Mouse (Mus musculus) kidney, postnatal 36 days (tissue): ENCODE results near the gene Crisp4.
A peak's percentile ranks its signal among the peaks of the same experiment; 100 is the strongest.

Source experiments
- DNase-seq, 2 experiments: peaks; one replicate each; pipeline ENCODE4 v3.0.0; 2021 to 2022; ENCODE audit warnings: mixed read lengths in 2 of 2

Gene Crisp4

GRCm38 (mm10) chr1:18145802-18146201, at the start of gene Crisp4:
Gene Crisp4 (minus strand): TSS chr1:18145902.
- DNase-seq = no peak

GRCm38 (mm10) chr1:18191719-18192118, 46.0 kb upstream of the Crisp4 start:
- DNase-seq = no peak

- no peak for DNase-seq
Measured at GRCm38 (mm10) chr1:18190714-18191712, 45.3 kb upstream of the Crisp4 start.

GRCm38 (mm10) chr1:18181167-18181566, 35.5 kb upstream of the Crisp4 start:
- no peak for DNase-seq

GRCm38 (mm10) chr1:18170573-18170972, 24.9 kb upstream of the Crisp4 start:
- DNase-seq = no peak

GRCm38 (mm10) chr1:18168261-18168660, 22.6 kb upstream of the Crisp4 start:
- DNase-seq = no peak

GRCm38 (mm10) chr1:18159082-18159481, 13.4 kb upstream of the Crisp4 start:
- no peak for DNase-seq

- DNase-seq = no peak
Measured at GRCm38 (mm10) chr1:18148211-18148610, 2.5 kb upstream of the Crisp4 start.

GRCm38 (mm10) chr1:18131691-18132090, 14.0 kb downstream of the Crisp4 start:
- no peak for DNase-seq

DNA sequence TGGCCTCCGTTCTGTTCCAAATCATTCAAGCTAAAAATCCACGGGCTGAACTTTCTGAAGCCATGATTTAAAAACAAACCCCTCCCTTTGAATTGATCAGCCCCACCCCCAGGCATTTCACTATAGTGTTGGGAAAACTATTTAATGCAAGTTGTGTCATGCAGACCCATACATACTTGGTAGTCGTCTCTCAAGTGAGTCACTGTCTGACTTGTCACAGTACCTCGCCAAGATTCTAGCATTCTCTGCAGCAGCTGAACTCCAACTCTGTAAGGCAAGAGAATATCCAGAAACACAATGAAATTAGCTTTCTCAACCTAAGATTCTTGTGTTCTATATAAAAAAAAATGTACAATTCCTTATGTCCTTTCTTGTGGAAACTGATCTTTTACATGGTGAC, 15.7 kb downstream of the Crisp4 start:
- DNase-seq = no peak

DNA sequence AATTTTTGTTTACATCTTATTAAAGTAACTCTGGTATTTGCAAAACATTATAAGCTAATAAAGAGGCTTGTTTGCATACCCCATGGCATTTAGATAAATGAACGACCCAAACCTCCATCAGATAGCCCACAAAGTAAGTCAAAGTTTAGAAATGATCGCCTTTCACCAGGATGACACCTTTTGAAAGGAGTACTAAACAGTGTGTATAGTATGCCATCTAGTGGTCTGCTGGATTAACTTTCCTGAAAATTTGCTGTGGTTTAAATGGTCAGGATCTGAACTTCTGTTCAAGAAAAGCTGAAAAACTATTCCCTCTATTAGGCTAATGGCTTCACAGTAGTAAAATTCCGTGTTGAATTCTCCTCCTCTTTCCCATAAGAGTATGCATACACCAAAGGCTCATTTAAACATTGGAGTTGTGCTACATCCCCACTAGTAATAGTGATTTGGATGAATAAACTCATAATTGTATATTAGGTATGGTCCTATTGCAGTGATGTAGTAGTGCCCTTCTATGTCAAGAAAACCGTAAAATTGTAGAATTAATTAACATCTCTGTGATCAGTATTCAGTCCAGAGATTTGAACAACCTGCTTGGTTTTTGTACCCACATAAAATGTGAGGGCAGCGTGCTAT, 38.9 kb downstream of the Crisp4 start:
- DNase-seq = peak in 1 of 2 experiments; percentile 2

- peak; percentile 5 to 17 for DNase-seq
Measured at GRCm38 (mm10) chr1:18105866-18106529, 39.7 kb downstream of the Crisp4 start.

DNA sequence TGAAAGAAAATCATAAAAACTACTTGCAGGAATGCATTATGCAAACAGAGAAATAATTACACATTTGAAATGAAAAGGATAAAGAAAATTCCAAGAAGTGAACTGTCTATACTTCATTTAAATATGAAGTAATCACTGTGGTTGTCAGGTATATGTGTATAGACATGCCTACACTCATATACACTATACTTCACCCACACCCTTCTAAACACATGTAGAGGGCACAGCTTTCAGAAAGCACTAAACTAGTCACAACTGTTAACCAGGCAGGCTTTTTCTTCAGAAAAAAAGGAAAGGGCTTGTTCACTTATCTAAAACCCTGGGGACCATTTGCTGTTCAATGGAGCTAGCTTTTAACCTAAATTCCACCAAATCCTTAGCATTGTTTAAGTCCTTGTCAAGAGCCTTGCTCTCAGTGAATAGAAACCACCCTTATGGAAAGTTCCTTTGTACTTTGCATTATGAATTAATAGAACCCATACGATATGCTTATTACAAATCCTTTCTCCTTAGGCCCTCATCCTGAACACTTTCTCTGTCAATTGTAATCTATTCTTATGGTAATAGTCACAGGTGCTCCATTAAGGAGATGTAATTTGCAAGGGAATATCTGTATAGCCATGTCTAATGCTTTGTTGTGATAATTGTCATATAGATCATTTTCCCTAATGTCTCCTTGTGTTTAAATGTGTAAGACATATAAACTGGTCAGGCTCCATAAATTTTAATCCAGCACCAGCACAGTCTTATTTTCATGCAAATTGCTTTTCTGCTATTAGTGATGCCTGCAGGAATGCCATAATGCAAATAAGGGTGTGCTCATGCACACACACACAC, 40.5 kb downstream of the Crisp4 start:
- no peak for DNase-seq
